Mouse (Mus musculus): ENCODE data around the gene Dock9. TPM values are rescaled to one million over a fixed set of nuclear protein-coding genes. Genes with fewer than 3 reads are reported as not detected.

The Dock9 gene
- polyA plus RNA-seq (2015; fragmentation: Nextera tagmentation; extraction: Ambion mirVana): 6.2 and 7.3 TPM in 2 replicates

GRCm38 (mm10) chr14:121797457-121798410 lies at the start of gene Dock9:
Dock9 (minus strand) TSS chr14:121797837.
- peaks cover 10% of the 10 kb centered on the region for H3K4me1 ChIP-seq (replicated peaks)
- H3K9ac ChIP-seq: peak within 1 kb of the TSS; percentile 77
- under 1% methylated on average over 100 of the region's 106 CpGs for WGBS

DNA sequence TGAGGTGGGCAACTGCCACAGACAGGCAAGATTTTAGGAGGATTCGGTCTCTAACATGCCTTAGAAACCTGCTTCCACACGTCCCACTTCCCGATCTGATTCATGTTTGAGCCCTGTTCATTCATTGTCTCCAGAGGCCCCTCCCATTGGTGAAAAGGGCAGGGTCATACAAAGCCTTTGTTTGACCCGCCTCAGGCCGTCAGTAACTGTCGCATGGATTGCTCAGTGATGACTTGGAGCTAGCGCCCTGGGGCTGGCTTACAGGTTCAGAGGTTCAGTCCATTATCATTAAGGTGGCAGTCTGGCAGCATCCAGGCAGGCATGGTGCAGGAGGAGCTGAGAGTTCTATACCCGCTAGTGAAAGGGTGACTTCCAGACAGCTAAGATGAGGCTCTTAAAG lies 46.8 kb upstream of the Dock9 start:
- Histone ChIP-seq H3K27me3 (no peaks in the 10 kb centered on the region), H3K4me2 (no peak overlapping the region), H3K9ac (no peak overlapping the region), H3K4me1 (replicated peaks) (no peaks in the 10 kb centered on the region), H3K27ac (no peak overlapping the region), H3K4me3 (no peak overlapping the region), H3K36me3 (no peaks in the 10 kb centered on the region), H3K9me3 (peaks cover 11% of the 10 kb centered on the region)
- no peak for ATAC-seq (ENCODE audit: low FRiP score)
- WGBS: 42% methylated on average over 8 of the region's 8 CpGs

More at GRCm38 (mm10) chr14:121797457-121798410, at the start of gene Dock9:
- Histone ChIP-seq H3K27me3 (peaks cover 27% of the 10 kb centered on the region), H3K4me2 (peak within 1 kb of the TSS; percentile 89), H3K36me3 (no peaks in the 10 kb centered on the region), H3K27ac (peak within 1 kb of the TSS; percentile 88), H3K4me3 (peak within 1 kb of the TSS; percentile 71), H3K9me3 (no peaks in the 10 kb centered on the region)
- ATAC-seq (ENCODE audit: low FRiP score): peak; percentile 91

GRCm38 (mm10) chr14:121840217-121840616 lies 42.6 kb upstream of the Dock9 start:
- no peak overlapping the region for H3K9ac ChIP-seq
- 92% methylated on average over 8 of the region's 8 CpGs for WGBS
- H3K36me3 ChIP-seq: no peaks in the 10 kb centered on the region
- no peak overlapping the region for H3K4me2 ChIP-seq
- H3K27me3 ChIP-seq: no peaks in the 10 kb centered on the region
- H3K4me3 ChIP-seq: no peak overlapping the region
- H3K9me3 ChIP-seq: peaks cover 26% of the 10 kb centered on the region
- H3K4me1 ChIP-seq (replicated peaks): no peaks in the 10 kb centered on the region
- no peak for ATAC-seq (ENCODE audit: low FRiP score)
- no peak overlapping the region for H3K27ac ChIP-seq

DNA sequence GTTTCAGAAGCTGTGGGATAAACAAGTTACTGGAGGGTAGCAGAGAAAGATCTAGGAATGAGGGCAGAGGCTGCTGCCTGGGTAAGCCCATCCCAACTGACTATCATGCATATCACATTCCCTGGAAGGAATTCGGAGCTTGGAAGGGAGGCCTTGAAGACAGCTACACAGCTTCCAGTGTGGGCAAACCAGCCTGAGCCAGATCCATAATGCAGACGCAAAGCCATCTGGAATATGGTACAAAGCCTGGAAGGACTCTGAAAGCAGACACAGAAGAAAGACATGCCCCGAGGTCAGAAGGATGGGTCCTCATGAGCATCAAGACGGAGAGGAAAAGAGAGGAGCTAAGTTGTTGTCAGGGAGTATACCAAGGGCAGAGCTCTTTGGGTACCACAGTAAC lies 40.5 kb upstream of the Dock9 start:
- no peak overlapping the region for H3K4me2 ChIP-seq
- H3K4me1 ChIP-seq (replicated peaks): no peaks in the 10 kb centered on the region
- no peak for ATAC-seq (ENCODE audit: low FRiP score)
- H3K27ac ChIP-seq: no peak overlapping the region
- no peak overlapping the region for H3K9ac ChIP-seq
- 93% methylated on average over 4 of the region's 4 CpGs for WGBS
- peaks cover 30% of the 10 kb centered on the region for H3K9me3 ChIP-seq
- H3K4me3 ChIP-seq: no peak overlapping the region
- no peaks in the 10 kb centered on the region for H3K27me3 ChIP-seq
- no peaks in the 10 kb centered on the region for H3K36me3 ChIP-seq

DNA sequence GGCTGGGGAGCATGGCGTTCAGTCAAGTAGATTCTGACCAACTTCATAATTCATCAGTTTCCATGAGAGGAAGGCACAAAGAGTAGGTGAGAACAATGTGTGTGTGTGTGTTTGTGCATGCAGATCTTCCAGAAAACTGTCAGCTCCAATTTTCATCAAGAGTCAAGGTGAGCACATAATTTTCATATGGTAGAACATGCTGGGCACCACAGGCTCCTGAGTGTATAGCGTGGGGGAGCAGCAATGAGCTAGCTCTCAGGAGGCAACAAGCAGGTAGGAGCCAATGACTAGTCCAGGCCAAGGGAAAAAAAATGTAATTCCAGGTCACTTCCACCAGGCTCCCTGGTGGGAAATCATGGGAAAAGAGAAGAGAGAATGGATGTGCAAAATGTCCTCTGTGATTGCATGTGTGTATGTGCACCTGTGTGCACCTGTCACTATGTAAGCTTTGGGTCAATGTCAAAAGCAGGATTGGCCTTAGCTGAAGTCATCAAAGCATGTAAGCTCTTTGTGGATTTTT lies 35.4 kb upstream of the Dock9 start:
- Histone ChIP-seq H3K4me3 (no peak overlapping the region), H3K9me3 (0 out of 2 replicates have a peak, but pooled peaks cover 8% of the 10 kb centered on the region), H3K9ac (no peak overlapping the region), H3K36me3 (no peaks in the 10 kb centered on the region), H3K27ac (no peak overlapping the region), H3K27me3 (no peaks in the 10 kb centered on the region), H3K4me1 (replicated peaks) (no peaks in the 10 kb centered on the region), H3K4me2 (no peak overlapping the region)
- 92% methylated on average over 2 of the region's 2 CpGs for WGBS
- ATAC-seq (ENCODE audit: low FRiP score): no peak

- no peak overlapping the region for H3K4me3 ChIP-seq
- H3K4me1 ChIP-seq (replicated peaks): no peaks in the 10 kb centered on the region
- H3K9me3 ChIP-seq: 0 out of 2 replicates have a peak, but pooled peaks cover 3% of the 10 kb centered on the region
- WGBS: 90% methylated on average over 4 of the region's 4 CpGs
- no peaks in the 10 kb centered on the region for H3K27me3 ChIP-seq
- no peak for ATAC-seq (ENCODE audit: low FRiP score)
- H3K36me3 ChIP-seq: no peaks in the 10 kb centered on the region
- no peak overlapping the region for H3K27ac ChIP-seq
- no peak overlapping the region for H3K9ac ChIP-seq
- H3K4me2 ChIP-seq: no peak overlapping the region
These were observed 32.3 kb upstream of the Dock9 start for GRCm38 (mm10) chr14:121829816-121830442.

DNA sequence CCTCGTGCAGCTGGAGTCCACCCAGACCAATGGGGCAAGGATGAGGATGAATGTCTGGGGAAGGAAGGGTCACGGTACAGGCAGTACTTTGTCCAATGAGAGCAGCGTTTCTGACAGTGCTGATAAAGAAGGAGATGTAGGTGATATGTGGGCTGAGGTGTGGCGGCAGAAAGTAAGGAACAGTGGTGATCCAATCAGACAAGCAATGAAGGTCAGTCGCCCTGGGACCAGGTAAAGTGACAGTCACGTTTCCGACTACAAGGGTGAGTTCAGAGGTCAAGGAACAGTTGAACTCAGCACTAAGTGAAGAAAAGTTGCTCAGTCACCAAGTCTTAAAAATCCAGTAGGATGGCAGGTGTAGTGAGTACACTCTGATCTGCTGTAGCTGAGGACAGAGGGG lies 29.5 kb upstream of the Dock9 start:
- WGBS: 89% methylated on average over 7 of the region's 7 CpGs

DNA sequence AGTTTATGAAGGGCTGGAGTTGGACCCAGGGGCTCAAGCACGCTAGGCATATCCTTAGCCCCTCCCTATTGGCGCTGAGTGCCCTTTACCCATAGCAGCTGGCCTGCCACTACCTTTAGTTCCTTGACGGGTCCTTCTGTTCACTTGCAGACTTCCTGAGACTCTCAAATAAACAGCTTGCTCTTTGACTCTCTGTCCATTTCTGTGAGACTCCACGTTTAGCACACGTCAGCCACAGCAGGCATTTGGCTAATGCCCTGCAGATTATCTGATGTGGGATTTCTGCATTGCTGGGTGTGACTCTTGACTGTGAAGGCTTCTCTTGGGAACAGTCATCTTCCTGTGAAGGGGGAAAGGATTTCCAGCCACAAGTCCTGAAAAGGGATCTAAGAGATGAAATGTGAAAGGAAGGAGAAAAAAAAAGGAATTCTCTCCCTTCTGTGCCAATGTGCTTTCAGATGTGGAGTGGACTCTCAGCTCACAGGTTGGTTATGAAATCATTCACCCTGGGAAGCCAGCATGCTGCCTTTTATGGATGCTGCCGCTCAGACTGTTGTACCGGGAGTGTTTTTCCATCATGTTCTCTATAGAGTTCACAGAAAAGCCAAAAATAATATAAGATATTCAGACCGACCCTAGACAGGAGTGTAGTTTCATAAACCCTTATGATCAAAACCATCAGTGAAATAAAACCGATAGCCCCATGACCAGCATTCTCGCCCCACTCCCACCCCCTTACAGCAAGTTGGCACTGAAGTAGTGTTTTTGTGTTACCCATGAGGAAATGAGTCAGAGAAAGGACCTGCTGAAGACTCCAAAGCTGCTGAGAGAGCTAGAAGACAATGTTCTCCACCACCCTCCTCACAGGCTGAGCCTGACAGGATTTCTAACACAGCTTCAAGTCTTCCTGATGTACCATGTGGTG lies 28.1 kb upstream of the Dock9 start:
- H3K36me3 ChIP-seq: no peaks in the 10 kb centered on the region

More for the DNA sequence above, 29.5 kb upstream of the Dock9 start:
- H3K9ac ChIP-seq: no peak overlapping the region
- H3K27ac ChIP-seq: no peak overlapping the region
- H3K4me3 ChIP-seq: no peak overlapping the region
- ATAC-seq (ENCODE audit: low FRiP score): no peak
- no peaks in the 10 kb centered on the region for H3K27me3 ChIP-seq
- no peaks in the 10 kb centered on the region for H3K36me3 ChIP-seq
- no peak overlapping the region for H3K4me2 ChIP-seq
- 0 out of 2 replicates have a peak, but pooled peaks cover 2% of the 10 kb centered on the region for H3K9me3 ChIP-seq
- no peaks in the 10 kb centered on the region for H3K4me1 ChIP-seq (replicated peaks)

DNA sequence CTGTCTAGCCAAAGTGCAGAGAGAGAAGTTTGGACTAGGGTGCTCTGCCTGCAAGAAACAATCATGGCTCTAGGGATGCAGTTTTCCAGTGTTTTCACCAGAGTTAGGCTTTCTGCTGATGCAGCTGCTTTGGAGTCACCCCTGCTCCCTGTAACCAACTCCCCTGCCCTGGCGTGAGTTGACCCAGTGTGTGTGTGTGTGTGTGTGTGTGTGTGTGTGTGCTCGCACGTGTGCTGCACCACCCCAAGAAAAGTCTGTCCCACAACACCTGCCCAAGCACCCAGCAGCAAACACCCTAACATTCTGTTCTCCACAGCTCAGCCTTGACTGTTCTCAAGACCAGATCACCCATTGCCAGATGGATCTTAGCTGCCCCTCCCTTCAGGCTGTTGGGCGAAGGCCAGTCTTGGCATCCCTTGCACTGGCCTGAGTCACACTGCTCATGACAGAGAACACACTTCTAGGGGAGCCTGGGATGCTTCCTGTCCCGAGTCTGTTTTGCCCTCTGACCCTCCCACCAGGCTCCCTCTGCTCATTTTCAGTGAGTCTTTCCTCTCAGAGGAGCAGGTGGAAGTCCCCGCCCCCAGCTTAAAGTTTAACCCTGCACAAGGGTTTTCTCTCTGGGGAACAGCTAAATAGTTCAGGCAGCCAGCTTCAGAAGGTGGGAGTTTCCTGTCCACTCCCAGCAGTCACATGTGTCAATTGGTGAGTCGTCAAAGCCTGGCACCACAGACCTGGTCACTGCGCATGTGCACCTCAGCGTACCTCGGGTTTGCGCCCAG lies 26.9 kb upstream of the Dock9 start:
- Histone ChIP-seq H3K4me1 (replicated peaks) (no peaks in the 10 kb centered on the region), H3K9me3 (0 out of 2 replicates have a peak, but pooled peaks cover 2% of the 10 kb centered on the region), H3K4me2 (no peak overlapping the region), H3K27ac (no peak overlapping the region), H3K9ac (no peak overlapping the region), H3K36me3 (no peaks in the 10 kb centered on the region), H3K4me3 (no peak overlapping the region), H3K27me3 (no peaks in the 10 kb centered on the region)
- 67% methylated on average over 11 of the region's 11 CpGs for WGBS
- no peak for ATAC-seq (ENCODE audit: low FRiP score)

More for the DNA sequence above, 28.1 kb upstream of the Dock9 start:
- Histone ChIP-seq H3K4me3 (no peak overlapping the region), H3K9ac (no peak overlapping the region), H3K27me3 (no peaks in the 10 kb centered on the region), H3K27ac (no peak overlapping the region), H3K4me1 (replicated peaks) (no peaks in the 10 kb centered on the region), H3K4me2 (no peak overlapping the region), H3K9me3 (0 out of 2 replicates have a peak, but pooled peaks cover 2% of the 10 kb centered on the region)
- WGBS: 78% methylated on average over 10 of the region's 10 CpGs
- no peak for ATAC-seq (ENCODE audit: low FRiP score)

DNA sequence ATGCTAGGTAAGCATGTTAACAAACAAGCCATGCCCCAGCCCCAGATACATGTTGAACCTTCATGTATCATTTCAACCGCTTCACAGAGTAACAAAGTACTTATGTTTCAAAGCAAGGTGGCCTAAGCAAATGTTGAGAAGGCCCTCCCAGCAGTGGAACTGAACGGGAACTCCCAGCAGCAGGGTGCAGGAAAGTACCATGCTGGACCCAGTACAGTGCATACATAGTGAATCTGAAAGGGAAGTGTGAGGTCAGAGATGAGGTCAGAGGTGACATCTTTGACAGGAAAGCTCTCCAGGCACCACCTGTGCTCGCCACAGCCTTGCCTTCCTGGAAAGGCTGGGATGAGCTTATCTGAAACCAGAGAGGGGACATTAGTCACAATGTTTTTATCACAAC lies 25.4 kb upstream of the Dock9 start:
- Histone ChIP-seq H3K27me3 (no peaks in the 10 kb centered on the region), H3K9me3 (no peaks in the 10 kb centered on the region), H3K4me1 (replicated peaks) (no peaks in the 10 kb centered on the region), H3K36me3 (no peaks in the 10 kb centered on the region), H3K4me3 (no peak overlapping the region), H3K4me2 (no peak overlapping the region), H3K9ac (no peak overlapping the region), H3K27ac (no peak overlapping the region)
- ATAC-seq (ENCODE audit: low FRiP score): no peak
- WGBS: 81% methylated on average over 3 of the region's 3 CpGs

DNA sequence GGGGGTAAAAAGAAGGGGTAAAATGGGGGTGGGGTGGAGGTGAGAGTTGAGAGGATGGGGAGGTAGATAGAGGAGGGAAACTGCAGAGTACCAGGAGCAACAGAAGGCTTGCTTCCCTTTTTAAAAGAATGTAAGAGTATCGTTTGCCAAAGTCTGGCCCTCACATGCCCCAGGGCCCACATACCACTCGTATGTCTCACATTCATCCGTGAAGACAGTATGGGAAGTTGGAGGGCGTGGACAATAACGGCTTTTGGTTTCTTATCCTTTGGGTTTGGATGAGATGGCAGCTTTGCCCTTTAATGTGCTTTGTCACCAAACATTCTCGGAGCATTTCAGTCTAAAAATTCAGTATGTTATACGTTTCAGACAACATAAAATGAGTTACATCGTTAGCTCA lies 24.9 kb upstream of the Dock9 start:
- WGBS: 87% methylated on average over 8 of the region's 8 CpGs
- no peak for ATAC-seq (ENCODE audit: low FRiP score)

More for the DNA sequence above, 24.9 kb upstream of the Dock9 start:
- Histone ChIP-seq H3K9me3 (no peaks in the 10 kb centered on the region), H3K4me3 (no peak overlapping the region), H3K4me1 (replicated peaks) (no peaks in the 10 kb centered on the region), H3K4me2 (no peak overlapping the region), H3K36me3 (no peaks in the 10 kb centered on the region), H3K27ac (no peak overlapping the region), H3K27me3 (no peaks in the 10 kb centered on the region), H3K9ac (no peak overlapping the region)
